Mouse (Mus musculus) midbrain, embryonic 15.5 days (tissue): ENCODE results near the gene B3gntl1. TPM values are rescaled to one million over a fixed set of nuclear protein-coding genes. Genes with fewer than 3 reads are reported as not detected.

ENCODE experiments used
- ATAC-seq: fragments of 200-750 bp; cut with Nextera tagmentation; replicated peaks from 2 replicates; pipeline ENCODE4 v1.8.0; 2017; ENCODE audit warnings: moderate TSS enrichment
- H3K27ac ChIP-seq: fragments of 300-500 bp; sonication (generic); 2 replicates; pipeline ENCODE4 v1.5.1; 2015; ENCODE audit warnings: mild to moderate bottlenecking, inconsistent platforms
- H3K27me3 ChIP-seq: fragments of 300-500 bp; sonication (generic); replicated peaks from 2 replicates; pipeline ENCODE4 v1.6.1; 2015; ENCODE audit warnings: inconsistent platforms
- H3K36me3 ChIP-seq: fragments of 300-500 bp; sonication (generic); replicated peaks from 2 replicates; pipeline ENCODE4 v1.6.1; 2015; ENCODE audit warnings: inconsistent platforms
- H3K4me1 ChIP-seq: fragments of 300-500 bp; sonication (generic); 2 replicates; pipeline ENCODE4 v1.6.1; 2015; ENCODE audit warnings: inconsistent platforms
- H3K4me2 ChIP-seq: fragments of 300-500 bp; sonication (generic); 2 replicates; pipeline ENCODE4 v1.6.1; 2015; ENCODE audit warnings: inconsistent platforms, mild to moderate bottlenecking, moderate library complexity
- H3K4me3 ChIP-seq: fragments of 300-500 bp; sonication (generic); 2 replicates; pipeline ENCODE4 v1.5.1; 2015; ENCODE audit warnings: mild to moderate bottlenecking, inconsistent platforms
- H3K9ac ChIP-seq: fragments of 300-500 bp; sonication (generic); 2 replicates; pipeline ENCODE4 v1.6.1; 2015; ENCODE audit warnings: mild to moderate bottlenecking, inconsistent platforms
- H3K9me3 ChIP-seq: fragments of 300-500 bp; sonication (generic); 2 replicates; pipeline ENCODE4 v1.6.1; 2016; ENCODE audit warnings: inconsistent platforms
- WGBS: fragments of 180-500 bp; shearing (Covaris S2); methylation state at CpG from one replicate; pipeline ENCODE4 v1.1.7; 2015; ENCODE audit warnings: mixed read lengths; 5-methylcytosine and 5-hydroxymethylcytosine counted together
- polyA plus RNA-seq: library from polyadenylated mRNA; unstranded; fragments of >200 nt; fragmentation: Nextera tagmentation; extraction: Ambion mirVana; gene quantifications from 2 replicates; pipeline ENCODE4 v1.2.1, GENCODE M21; 2015

B3gntl1 gene
- polyA plus RNA-seq, 1 experiment from 2014 or later = 7.3 TPM

DNA sequence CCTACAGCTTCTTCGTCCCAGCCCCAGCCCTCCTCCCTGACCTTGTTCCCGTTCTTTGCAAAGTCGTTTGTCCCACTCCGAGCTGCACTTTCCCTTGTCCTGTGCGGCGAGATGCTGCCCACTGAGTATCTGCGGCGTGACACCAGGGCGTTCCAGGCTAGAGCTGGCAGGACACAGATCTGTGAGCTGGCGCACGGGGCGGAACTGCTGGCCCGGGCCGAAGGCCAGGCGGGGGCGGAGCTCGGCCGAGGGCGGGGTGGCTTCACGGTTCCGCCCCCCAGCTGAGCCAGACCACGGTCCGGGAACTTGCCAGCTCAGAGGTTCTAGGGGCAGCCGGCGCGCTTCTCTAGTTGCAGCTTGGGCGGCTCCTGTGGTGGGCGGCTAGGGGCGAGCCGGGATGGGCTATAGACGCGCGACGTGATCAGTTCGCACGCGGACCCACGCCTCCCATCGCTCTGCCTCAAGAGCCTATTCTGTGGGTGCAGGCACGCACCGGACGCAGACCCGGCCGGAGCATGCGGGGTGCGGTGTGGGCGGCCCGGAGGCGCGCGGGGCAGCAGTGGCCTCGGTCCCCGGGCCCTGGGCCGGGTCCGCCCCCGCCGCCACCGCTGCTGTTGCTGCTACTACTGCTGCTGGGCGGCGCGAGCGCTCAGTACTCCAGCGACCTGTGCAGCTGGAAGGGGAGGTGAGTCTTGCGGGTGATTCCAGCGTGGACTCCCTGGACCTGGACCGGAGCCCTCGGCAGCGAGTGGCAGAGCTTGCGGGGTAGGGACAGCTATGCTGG, 29.4 kb upstream of the B3gntl1 start:
- H3K4me3 ChIP-seq = peak overlapping the region; percentile 67
- H3K27ac ChIP-seq = peak overlapping the region; percentile 35; the same call in 1 of the 2 replicates
- no peaks in the 10 kb centered on the region for H3K9me3 ChIP-seq
- under 1% methylated on average over 69 of the region's 69 CpGs for WGBS
- ATAC-seq = peak; percentile 84
- peak overlapping the region; percentile 72 for H3K9ac ChIP-seq
- H3K4me2 ChIP-seq = peak overlapping the region; percentile 99
- H3K27me3 ChIP-seq = peaks cover 19% of the 10 kb centered on the region
- H3K36me3 ChIP-seq = no peaks in the 10 kb centered on the region
- peaks cover 21% of the 10 kb centered on the region for H3K4me1 ChIP-seq

DNA sequence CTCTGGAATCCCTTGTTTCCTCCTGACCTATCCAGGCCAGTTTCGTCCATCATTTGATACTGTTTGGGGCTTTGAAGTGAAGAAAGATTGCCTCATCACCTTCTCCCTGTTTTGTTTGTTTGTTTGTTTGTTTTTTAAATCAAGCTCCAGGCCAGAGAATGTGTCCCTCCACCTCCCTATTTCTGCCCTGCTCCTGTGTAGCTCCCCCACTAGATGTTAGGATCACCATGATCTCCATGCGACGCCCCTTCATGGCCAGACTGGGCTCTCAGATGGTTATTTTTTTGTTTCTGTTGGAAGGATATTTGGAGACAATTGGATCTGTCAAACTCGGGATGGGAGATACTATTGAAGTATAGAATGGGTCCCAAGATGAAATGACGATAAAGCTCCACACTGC, 28.3 kb upstream of the B3gntl1 start, which contains the start of gene Metrnl:
Gene Metrnl (plus strand): TSS at position 301 of the 400 bp plus-strand sequence.
- 84% methylated on average over 5 of the region's 5 CpGs for WGBS
- peak within 1 kb of the TSS; percentile 35; the same call in 1 of the 2 replicates for H3K27ac ChIP-seq
- H3K4me2 ChIP-seq = peak within 1 kb of the TSS; percentile 99
- ATAC-seq = no peak
- H3K36me3 ChIP-seq = no peaks in the 10 kb centered on the region
- peak within 1 kb of the TSS; percentile 72 for H3K9ac ChIP-seq
- peaks cover 19% of the 10 kb centered on the region for H3K27me3 ChIP-seq
- peak within 1 kb of the TSS; percentile 67 for H3K4me3 ChIP-seq
- peaks cover 21% of the 10 kb centered on the region for H3K4me1 ChIP-seq
- H3K9me3 ChIP-seq = no peaks in the 10 kb centered on the region

DNA sequence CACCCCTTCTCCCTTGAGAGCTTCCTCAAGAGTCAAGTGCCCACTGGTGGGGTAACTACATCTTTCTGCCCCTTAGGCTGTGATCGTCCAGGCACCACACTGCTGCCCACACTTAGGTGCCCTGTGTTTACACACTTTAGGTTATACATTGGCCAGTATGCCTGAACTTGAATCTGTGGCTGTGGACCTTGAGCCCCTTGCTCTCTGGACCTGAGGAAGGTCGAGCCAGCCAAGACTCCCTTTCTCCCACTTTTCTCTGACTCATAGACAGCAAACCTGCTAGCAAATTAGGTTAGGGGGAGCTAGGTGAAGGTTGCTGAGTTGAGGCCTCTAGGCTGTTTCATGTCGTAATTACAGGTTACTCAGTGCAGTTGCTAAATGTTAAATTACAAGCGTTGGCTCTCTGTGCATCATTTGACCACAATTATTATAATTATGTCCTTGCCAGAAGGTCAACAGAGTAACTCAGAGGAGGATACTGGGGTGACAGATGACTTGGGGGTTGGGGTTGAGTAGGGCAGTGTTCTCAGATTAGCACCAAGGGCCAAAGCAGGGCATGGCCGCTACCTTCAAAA, 25.5 kb upstream of the B3gntl1 start:
- H3K4me3 ChIP-seq = no peak overlapping the region
- H3K27ac ChIP-seq = no peak overlapping the region
- peaks cover 12% of the 10 kb centered on the region for H3K4me1 ChIP-seq
- no peak for ATAC-seq
- no peak overlapping the region for H3K4me2 ChIP-seq
- no peak overlapping the region for H3K9ac ChIP-seq
- H3K27me3 ChIP-seq = 0 out of 2 replicates have a peak, but pooled peaks cover 6% of the 10 kb centered on the region
- H3K9me3 ChIP-seq = no peaks in the 10 kb centered on the region
- 81% methylated on average over 5 of the region's 5 CpGs for WGBS
- no peaks in the 10 kb centered on the region for H3K36me3 ChIP-seq

DNA sequence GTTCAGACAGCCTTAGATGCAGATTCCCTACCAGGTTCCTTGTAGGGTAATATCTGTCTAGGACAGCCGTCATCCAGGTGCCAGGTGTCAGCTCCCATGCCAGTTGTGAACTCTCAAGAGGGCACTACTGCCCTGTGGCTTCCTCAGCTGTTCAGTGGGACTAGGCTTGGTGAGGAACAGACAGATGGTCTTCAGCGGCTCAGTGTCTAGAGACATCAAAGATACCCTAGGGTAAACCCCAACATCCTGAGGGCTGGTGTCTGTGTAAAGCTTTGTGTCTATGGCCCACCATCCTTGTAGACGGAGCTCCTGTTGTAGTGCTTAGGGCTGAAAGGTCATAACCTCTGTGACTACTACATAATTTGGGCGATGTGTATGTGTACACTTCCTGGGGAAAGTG, 24.3 kb upstream of the B3gntl1 start:
- no peak overlapping the region for H3K9ac ChIP-seq
- H3K4me3 ChIP-seq = no peak overlapping the region
- H3K27ac ChIP-seq = no peak overlapping the region
- 85% methylated on average over 4 of the region's 4 CpGs for WGBS
- H3K9me3 ChIP-seq = no peaks in the 10 kb centered on the region
- no peak overlapping the region for H3K4me2 ChIP-seq
- H3K27me3 ChIP-seq = no peaks in the 10 kb centered on the region
- ATAC-seq = no peak
- H3K4me1 ChIP-seq = 0 out of 2 replicates have a peak, but pooled peaks cover 4% of the 10 kb centered on the region
- no peaks in the 10 kb centered on the region for H3K36me3 ChIP-seq

DNA sequence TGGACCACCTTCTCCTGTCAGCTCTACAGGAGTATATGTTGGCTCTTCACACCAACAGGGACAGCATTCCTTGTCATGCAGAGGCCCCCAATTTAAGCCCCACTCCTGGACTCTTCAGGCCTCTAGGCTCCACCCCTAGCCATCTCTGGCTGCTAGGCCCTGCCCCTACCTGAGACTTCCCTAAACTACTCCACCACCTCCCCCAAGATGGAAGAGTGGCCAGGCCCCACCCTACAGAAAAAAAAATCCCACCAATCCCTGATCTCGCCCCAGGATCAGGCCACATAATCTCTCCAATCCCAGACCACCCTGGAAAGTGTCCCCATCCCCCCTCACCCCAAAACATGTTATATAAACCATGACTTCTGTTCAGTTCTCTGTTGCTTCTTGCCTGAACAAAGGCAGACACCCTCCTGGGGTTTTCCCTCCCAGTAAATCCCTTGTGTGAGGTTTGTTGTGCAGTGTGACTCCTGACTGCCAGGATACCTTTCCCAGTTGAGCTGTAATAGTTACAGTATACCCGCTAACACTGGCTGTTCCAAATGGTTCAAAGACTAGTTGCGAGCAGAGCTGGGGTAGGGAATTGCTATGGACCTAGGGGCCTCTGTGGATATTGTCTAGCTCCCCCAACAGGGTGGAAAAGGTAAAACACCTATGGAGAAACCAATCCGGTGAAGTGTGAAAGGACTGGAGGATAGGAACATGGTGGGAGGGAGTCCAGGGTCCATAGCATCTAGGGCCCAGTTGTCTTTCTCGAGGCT, 22.5 kb upstream of the B3gntl1 start:
- no peaks in the 10 kb centered on the region for H3K36me3 ChIP-seq
- H3K4me2 ChIP-seq = no peak overlapping the region
- H3K9ac ChIP-seq = no peak overlapping the region
- WGBS = 82% methylated on average over 5 of the region's 5 CpGs
- H3K27me3 ChIP-seq = no peaks in the 10 kb centered on the region
- H3K4me1 ChIP-seq = no peaks in the 10 kb centered on the region
- no peak for ATAC-seq
- no peaks in the 10 kb centered on the region for H3K9me3 ChIP-seq
- H3K27ac ChIP-seq = no peak overlapping the region
- H3K4me3 ChIP-seq = no peak overlapping the region

DNA sequence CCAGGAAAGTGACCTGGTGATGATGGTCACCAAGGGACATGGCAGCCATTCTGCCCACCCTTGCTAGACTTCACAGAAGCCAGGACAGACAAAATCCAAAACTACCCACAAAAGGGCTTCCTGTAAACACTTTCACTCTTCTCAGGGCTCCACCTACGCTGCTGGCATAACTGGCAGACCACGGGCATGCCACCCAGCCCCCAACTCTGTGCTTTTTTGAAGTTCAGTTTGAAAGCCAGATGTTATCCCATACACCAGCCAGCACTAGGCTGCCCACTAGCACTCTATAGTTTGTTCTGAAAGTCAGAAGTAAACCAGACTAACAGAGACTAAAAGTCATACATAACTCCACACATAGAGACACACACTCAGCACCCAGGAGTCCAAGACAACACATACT, 15.1 kb upstream of the B3gntl1 start:
- Histone ChIP-seq H3K9me3 (no peaks in the 10 kb centered on the region), H3K4me3 (no peak overlapping the region), H3K4me1 (no peaks in the 10 kb centered on the region), H3K9ac (no peak overlapping the region), H3K36me3 (no peaks in the 10 kb centered on the region), H3K27ac (no peak overlapping the region), H3K27me3 (no peaks in the 10 kb centered on the region), H3K4me2 (no peak overlapping the region)
- 84% methylated on average over 2 of the region's 2 CpGs for WGBS
- ATAC-seq = no peak

DNA sequence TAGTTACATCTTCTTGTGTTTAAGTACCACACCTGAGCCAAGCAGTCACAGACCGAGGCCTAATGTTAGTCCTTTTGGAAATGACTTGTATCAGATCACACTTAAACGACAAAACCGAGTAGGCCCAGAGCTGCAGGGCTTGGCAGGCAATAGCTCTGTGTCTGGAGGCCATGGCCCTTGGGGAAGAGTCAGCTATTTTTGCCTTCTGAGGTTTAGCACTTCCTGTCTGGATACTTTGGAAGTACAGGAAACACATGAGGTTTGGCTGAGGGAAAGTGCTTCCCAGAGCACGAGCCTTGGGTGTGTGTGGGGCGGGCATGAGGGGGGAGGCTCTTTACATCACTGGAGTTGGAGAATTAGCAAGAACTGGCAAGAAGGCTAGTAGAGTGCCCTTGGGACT, 13.7 kb upstream of the B3gntl1 start:
- 84% methylated on average over 5 of the region's 5 CpGs for WGBS
- Histone ChIP-seq H3K4me2 (no peak overlapping the region), H3K9ac (no peak overlapping the region), H3K36me3 (no peaks in the 10 kb centered on the region), H3K9me3 (no peaks in the 10 kb centered on the region), H3K4me1 (no peaks in the 10 kb centered on the region), H3K27ac (no peak overlapping the region), H3K27me3 (no peaks in the 10 kb centered on the region), H3K4me3 (no peak overlapping the region)
- ATAC-seq = no peak

DNA sequence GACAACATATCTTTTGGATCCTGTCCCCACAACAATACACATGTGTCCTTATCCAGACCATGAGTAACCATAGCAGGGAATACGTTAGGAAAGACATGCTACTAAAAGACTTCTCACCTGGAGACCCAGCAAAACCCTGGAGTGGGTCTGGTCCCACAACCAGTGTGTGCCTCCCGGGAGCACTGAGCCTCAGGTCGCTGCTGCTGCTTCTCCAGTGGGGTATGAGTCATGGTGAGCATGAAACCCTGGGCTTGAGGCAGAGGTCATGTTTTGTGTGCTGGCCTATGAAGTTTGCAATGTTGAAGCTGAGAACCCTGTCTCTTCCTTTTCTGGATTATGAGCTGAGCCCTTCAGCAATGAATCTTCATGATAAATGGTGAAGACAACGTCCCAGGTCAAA, 13.1 kb upstream of the B3gntl1 start:
- Histone ChIP-seq H3K9me3 (no peaks in the 10 kb centered on the region), H3K4me2 (no peak overlapping the region), H3K4me1 (no peaks in the 10 kb centered on the region), H3K4me3 (no peak overlapping the region), H3K27ac (no peak overlapping the region), H3K36me3 (no peaks in the 10 kb centered on the region), H3K9ac (no peak overlapping the region), H3K27me3 (no peaks in the 10 kb centered on the region)
- WGBS = 78% methylated on average over 4 of the region's 4 CpGs
- ATAC-seq = no peak

DNA sequence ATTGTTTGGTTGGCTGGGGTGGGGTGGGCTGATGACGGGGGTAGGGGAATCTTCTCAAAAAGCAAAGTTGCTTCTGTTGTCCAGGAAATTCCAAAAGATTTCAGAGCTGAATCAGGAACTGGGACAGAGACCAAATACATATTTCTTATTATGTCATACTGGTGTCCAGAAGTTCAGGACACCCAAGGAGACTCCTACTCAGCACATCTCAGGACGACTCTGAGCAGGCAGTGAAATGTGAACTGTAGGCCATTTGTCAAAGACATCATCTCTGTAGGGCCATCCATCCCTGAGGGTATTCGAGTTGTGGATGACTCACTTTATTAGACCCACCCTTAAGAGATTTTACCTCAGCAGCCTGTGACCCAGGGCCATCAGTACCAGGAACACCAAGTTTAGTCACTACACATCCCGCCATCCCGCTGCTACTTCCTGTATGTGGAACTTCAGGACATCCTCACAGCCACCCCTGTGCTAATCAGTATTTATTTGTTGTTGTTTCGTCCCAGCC, 12.6 kb upstream of the B3gntl1 start:
- no peak overlapping the region for H3K4me2 ChIP-seq
- H3K36me3 ChIP-seq = no peaks in the 10 kb centered on the region
- no peaks in the 10 kb centered on the region for H3K9me3 ChIP-seq
- H3K4me3 ChIP-seq = no peak overlapping the region
- H3K9ac ChIP-seq = no peak overlapping the region
- no peaks in the 10 kb centered on the region for H3K27me3 ChIP-seq
- no peak overlapping the region for H3K27ac ChIP-seq
- H3K4me1 ChIP-seq = no peaks in the 10 kb centered on the region
- 73% methylated on average over 6 of the region's 6 CpGs for WGBS
- ATAC-seq = no peak

DNA sequence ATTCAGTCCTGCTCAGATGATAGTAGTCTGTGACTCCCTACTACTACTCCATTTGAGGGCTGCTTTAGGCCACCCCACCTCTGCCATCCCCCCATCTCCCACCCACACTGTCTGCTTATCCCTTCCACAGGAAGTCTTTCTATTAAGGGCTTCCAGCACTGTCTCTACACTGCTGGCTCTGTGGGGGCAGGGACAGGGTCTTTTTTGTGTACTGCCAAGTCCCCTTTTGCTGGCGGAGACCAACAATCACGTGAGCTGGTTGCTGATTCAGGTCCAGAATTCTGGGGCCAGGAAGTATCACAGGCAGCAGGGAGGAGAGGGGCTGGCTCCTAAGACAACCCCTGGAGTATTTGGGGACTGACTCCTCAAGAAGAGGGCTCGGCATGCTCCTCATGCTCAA, 10.3 kb upstream of the B3gntl1 start:
- no peak for ATAC-seq
- Histone ChIP-seq H3K4me2 (no peak overlapping the region), H3K27ac (no peak overlapping the region), H3K4me3 (no peak overlapping the region), H3K9me3 (no peaks in the 10 kb centered on the region), H3K36me3 (no peaks in the 10 kb centered on the region), H3K27me3 (no peaks in the 10 kb centered on the region), H3K9ac (no peak overlapping the region), H3K4me1 (no peaks in the 10 kb centered on the region)
- 61% methylated on average over 3 of the region's 3 CpGs for WGBS

DNA sequence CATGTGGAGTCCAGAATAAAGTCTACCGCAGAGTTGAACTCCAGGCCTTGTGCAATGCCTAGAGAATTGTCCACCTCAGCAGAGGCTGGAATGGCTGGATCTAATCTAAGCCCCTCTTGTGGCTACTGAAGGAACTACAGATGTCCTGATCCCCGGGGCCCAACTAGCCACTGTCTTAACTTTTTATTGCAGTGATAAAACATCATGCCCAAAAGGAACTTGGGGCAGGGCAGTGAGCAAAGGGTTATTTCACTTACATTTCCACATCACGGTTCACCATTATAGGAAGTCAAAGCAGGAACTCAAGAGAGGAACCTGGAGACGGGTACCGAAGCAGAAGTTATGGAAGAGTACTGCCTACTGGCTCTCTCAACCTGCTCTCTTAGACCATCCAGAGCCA, 7.8 kb upstream of the B3gntl1 start:
- Histone ChIP-seq H3K9me3 (no peaks in the 10 kb centered on the region), H3K4me2 (no peak overlapping the region)
- 87% methylated on average over 5 of the region's 5 CpGs for WGBS

DNA sequence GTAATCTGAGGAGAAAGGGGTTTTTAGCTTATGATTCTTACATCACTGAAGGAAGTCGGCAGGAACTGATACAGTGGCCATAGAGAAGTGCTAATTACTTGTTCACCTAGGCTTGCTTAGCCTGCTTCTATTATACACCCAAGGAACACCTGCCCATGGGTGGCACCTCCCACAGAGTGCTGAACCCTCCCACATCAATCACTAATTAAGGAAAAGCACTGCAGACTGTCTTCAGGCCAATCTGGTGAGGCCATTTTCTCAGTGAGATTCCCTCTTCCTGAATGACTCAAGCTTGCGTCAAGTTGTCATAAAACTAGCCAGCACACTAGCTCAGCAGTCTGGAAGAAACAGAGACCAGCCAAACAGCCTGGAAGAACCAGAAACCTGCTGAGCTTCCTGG, 6.6 kb upstream of the B3gntl1 start:
- Histone ChIP-seq H3K27ac (no peak overlapping the region), H3K4me3 (no peak overlapping the region), H3K27me3 (no peaks in the 10 kb centered on the region), H3K9me3 (no peaks in the 10 kb centered on the region), H3K9ac (no peak overlapping the region), H3K36me3 (no peaks in the 10 kb centered on the region), H3K4me1 (no peaks in the 10 kb centered on the region), H3K4me2 (no peak overlapping the region)
- 90% methylated on average over 2 of the region's 2 CpGs for WGBS
- ATAC-seq = no peak

More for the DNA sequence above, 7.8 kb upstream of the B3gntl1 start:
- Histone ChIP-seq H3K4me3 (no peak overlapping the region), H3K27ac (no peak overlapping the region), H3K27me3 (no peaks in the 10 kb centered on the region), H3K9ac (no peak overlapping the region), H3K36me3 (no peaks in the 10 kb centered on the region), H3K4me1 (no peaks in the 10 kb centered on the region)
- no peak for ATAC-seq
